Mouse (Mus musculus) adipocyte (in vitro differentiated cells): ENCODE measurements around the gene Gucy1b1.

ENCODE experiments used
- DNase-seq: peaks from one replicate; pipeline ENCODE4 v3.0.0-alpha.2; 2016; ENCODE audit warnings: low spot score

Gene Gucy1b1

GRCm38 (mm10) chr3:82030008-82030748 is 44.3 kb downstream of the Gucy1b1 start:
- no peak for DNase-seq

DNA sequence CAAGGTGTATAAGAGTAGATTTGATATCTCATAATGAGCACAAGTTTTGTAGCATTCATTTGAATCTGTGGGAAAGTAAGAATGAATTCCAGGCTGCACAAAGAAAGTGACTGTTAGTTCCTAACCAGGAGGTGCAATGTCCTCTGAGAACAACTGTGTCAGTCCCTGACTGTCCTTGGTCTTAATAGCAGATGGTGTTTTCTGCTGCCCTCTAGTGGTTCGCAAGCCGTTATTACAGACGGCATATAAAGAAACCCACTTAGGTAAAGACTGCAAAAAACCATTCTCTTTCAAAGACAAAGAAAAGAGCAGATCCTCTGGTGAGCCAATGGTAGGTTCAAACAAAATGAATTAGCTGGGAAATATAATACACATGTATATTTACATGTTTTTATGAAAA is 45.3 kb downstream of the Gucy1b1 start:
- DNase-seq, result peak; percentile 60

DNA sequence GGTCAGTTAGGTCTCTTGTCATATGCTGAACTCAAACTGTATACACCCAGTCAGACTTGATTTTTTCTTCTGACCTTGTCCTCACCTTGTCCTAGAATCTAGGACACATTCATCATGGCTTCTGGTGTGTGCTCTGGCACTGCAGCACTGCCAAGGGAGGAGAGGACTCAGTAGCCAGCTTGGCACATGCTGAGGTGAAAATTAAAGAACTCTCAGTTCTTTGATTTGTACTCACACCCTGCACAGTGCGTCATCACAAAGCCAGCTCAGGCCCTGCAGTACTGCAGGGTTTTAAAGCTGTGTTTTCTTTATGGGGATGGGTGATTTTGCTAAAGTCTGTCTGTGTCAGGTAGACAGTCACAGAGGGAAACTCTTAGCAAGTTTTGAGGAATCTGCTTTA is 47.2 kb downstream of the Gucy1b1 start:
- DNase-seq, result no peak

- no peak for DNase-seq
These were observed 51.4 kb downstream of the Gucy1b1 start for GRCm38 (mm10) chr3:82023065-82023464.

DNA sequence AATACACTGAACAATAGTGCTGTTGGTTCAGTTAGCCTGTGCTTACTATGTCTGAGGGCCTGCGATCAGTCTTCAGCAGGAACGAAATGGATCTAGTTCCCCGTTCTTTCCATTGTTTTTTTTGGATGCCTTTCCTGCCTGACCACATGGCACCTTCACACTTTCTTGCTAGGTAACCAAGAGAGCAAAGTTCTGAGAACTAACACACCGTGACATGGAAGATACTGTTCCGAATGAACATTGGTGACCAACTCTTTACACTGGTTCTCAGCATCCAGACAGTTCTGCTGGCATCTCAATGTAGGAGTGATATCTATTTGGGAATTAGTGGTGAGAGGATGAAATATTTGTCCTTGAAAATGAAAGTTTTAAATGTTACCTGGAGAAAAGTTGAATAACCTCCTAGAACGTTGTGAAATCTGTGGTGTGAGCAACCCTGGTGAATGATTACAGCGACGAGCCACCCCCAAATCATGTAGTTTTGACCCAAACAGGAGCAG is 52.0 kb downstream of the Gucy1b1 start:
- no peak for DNase-seq

DNA sequence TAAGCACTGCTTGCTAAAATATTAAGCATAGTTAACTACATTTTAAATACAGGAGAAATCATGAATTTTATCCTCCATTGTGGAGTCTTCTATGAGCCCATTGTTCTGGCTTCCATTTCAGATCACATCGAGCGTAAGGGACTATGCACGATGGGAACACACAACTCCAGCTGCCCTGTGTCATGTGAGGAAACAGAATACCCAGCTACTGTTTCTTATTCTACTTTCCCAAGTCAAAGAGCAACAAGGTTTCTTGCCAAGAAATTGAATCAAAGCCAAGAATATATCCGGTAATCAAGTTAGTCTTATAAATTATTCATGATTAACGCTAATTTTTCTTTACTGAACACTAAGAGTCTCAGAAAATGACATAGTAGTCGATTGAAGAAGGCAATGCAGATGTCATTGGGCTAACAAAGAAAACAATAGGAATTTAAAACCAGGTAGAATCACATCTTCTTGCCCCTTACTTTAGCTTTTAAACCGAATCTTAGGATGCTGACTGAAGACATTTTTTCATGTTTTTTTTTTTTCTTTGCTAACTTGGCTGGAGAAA is 60.3 kb downstream of the Gucy1b1 start:
- DNase-seq, result no peak

DNA sequence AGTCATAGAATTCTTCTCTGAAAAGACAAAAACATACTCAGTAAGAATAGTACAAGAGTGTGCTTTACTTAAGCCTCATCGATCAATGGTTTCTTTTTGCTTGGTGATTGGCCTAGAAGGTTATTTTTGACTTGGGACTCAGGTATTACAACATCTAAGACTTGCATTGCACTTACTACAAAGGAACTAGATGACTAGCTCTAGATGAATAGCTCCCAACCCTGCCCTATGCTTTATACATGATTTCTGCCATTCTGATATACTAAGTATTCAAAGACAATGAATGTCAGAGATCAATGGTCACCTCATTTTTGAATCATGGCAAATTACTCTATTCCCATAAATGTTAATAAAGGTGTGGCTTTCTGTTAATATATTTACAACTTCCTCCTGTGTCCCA is 67.5 kb downstream of the Gucy1b1 start:
- DNase-seq, result no peak

DNA sequence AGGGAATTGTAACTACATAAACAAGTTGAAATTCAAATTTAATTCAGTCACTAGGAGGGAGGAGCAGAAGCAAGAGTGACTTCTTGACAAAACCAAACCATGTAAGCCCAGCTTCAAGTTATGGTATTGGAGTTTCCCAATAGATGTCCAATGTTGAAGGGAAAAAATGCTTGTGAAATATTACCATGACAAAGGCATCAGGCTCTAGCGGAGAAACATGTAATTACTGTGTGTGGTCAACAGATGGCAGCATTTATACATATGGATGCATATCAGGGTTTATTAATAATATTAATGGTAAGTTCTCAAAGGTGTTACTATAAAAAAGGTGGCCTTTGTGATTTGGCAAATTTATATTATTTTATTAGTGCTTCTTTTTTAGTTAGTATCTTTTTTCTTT is 78.5 kb downstream of the Gucy1b1 start:
- DNase-seq, result peak; percentile 72

DNA sequence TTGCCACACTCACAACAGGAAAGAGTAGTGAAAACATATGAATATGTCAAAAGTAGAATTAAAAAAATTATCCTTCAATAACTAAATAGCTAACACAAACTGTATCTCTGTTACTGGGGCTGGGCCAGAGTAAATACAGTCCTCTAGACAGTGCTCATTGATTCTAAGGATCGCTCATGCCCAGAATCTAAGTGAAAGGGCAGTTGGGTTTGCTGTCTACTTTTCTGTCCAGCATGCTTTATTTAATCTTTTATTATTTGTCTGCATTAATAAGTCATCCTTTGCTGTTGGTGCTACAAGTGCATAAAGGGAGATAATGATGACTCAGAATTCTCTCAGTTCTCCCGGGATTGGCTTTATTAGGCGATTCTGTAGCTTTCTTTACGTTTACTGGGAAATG is 79.1 kb downstream of the Gucy1b1 start:
- peak; percentile 12 for DNase-seq

- no peak for DNase-seq
These were observed 84.0 kb downstream of the Gucy1b1 start for GRCm38 (mm10) chr3:81990531-81990930.

DNA sequence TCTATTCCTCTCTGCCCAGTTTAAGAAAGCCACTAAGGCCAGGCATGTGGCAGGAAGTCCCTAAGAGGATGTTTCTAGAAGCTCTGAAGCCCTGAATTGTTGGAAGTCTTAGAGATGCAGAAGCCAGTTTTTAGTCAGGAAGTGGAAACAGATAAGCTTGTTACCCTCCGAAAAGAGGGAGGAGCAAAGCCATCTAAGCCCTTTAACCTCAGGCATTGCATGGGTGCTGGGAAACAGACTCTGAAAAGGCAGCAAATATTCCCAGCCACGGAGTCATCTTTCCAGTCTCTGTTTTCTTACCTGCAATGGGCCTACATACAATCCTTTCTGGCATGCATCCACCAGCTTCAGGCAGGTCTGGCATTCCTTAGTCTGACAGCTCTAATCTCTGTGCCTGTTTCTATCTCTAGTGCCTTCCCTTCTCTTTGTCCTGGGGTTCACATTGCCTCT is 84.8 kb downstream of the Gucy1b1 start:
- no peak for DNase-seq

GRCm38 (mm10) chr3:81987628-81988027 is 86.9 kb downstream of the Gucy1b1 start:
- DNase-seq, result no peak

GRCm38 (mm10) chr3:81986103-81986502 is 88.4 kb downstream of the Gucy1b1 start:
- no peak for DNase-seq

- DNase-seq, result no peak
These were observed 89.4 kb downstream of the Gucy1b1 start for GRCm38 (mm10) chr3:81985100-81985499.

GRCm38 (mm10) chr3:81983120-81983895 is 91.2 kb downstream of the Gucy1b1 start:
- no peak for DNase-seq
